Mouse (Mus musculus) lung, postnatal 0 days (tissue): ENCODE results near the gene Thtpa.
A peak's percentile ranks its signal among the peaks of the same experiment; 100 is the strongest.

Source experiments
- CTCF ChIP-seq: IDR thresholded peaks from 2 replicates; pipeline ENCODE4 v1.5.1; 2016; ENCODE audit warnings: antibody characterized with exemption, mild to moderate bottlenecking
- EP300 ChIP-seq: IDR thresholded peaks from 2 replicates; pipeline ENCODE4 v1.6.1; 2016; ENCODE audit warnings: antibody characterized with exemption, mild to moderate bottlenecking, control low read depth

DNA sequence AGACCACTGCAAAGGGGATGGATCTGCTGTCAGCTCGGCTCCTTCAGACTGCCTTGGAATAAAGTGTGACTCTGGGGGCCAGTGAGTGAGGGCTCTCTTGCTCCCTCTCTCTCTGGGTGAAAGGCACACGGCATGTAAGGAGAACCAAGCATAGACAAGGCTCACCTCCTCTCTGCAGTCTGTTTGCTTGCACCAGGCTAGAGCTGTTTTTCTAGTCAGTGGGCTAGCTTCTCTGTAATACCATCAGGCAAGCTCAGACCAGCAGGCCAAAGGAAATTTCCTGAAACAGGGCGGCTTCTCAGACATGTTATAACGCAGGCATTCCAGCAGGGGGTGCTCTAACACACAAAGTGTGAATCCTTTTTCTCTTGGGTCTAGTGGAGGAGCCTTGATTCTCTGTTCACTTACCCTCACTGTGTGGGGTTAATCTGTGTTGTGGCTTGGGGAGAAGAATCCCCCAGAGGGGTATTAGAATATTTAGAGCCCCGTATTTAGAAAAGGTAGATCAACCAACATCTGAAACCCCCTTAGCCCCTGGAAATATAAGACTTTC lies 53.9 kb downstream of the Thtpa start:
- no peak for TF ChIP-seq EP300
- peak; percentile 84 for TF ChIP-seq CTCF
